8 mouse cellular contexts compared by ENCODE assay signal in the genomic region with DNA sequence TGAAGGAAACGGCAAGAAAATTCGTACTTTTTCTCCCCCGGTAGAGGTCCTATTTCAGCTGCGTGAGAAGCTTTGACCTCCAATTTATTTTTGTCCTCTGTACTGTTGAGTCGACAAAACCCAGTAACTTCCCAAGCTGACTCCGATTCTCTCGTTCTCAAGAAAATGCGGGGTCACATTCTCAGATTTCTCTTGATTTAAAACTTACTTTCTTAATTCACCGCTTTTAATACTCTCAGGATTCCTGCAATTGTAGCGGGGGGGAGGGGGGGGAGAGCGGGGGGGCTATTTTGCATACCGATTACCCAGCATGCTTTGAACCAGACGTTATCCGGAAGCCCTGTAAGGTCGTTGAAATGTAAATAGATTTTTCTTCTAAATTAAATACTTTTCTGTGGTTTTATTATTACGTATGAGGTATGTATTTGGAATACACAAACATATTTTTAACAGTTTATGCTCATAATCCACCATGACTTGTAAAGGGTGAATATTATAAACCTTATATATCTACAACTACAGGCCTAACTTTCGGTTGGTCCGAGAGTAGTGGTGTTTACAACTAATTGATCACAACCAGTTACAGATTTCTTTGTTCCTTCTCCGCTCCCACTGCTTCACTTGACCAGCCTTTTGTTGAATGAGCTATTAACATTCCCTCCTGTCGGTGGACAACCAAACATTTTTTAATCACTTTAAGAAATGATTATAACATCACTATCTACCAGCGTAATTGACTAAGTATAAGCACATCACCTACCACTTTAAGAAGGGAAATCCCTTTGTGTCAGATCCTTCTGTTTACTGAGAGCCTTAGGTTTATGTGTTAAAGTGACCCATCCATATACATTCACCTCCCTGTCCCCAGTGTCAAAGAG. TPM values are rescaled to one million over a fixed set of nuclear protein-coding genes. Genes with fewer than 3 reads are reported as not detected.
A peak's percentile ranks its signal among the peaks of the same experiment; 100 is the strongest.
DNase-seq lines count a peak whose midpoint lies in the region; ATAC-seq lines count a peak whose summit lies in the region.

No protein-coding gene starts in this region.

- peak; percentile 72 for ATAC-seq in frontal cortex, adult (ENCODE audit: low TSS enrichment)
- ATAC-seq in embryonic facial prominence, embryonic 14.5 days (ENCODE audit: low read depth): peak; percentile 58; the same call in 1 of the 2 replicates
- ATAC-seq in megakaryocyte-erythroid progenitor cell, adult 5-6 weeks (replicated peaks; ENCODE audit: low FRiP score, low TSS enrichment, poor library complexity, severe bottlenecking): 0 out of 2 replicates have a peak, but pooled peaks have one; percentile 27
- peak; percentile 77 for ATAC-seq in stomach, embryonic 15.5 days (ENCODE audit: insufficient read depth, low FRiP score, low read depth)

- WGBS in embryonic facial prominence, embryonic 14.5 days: under 1% methylated on average over 21 of the region's 21 CpGs
- WGBS in stomach, embryonic 15.5 days: under 1% methylated on average over 21 of the region's 21 CpGs

- no peaks in the 10 kb centered on the region for H3K9me3 ChIP-seq in embryonic facial prominence, embryonic 14.5 days (ENCODE audit: control insufficient read depth, low read length)
- H3K9me3 ChIP-seq in stomach, embryonic 15.5 days: no peaks in the 10 kb centered on the region

- H3K4me1 ChIP-seq in embryonic facial prominence, embryonic 14.5 days (ENCODE audit: control insufficient read depth, insufficient read depth, low read length): peaks cover 2% of the 10 kb centered on the region; the same call in 1 of the 2 replicates
- 0 out of 2 replicates have a peak, but pooled peaks cover 3% of the 10 kb centered on the region for H3K4me1 ChIP-seq in stomach, embryonic 15.5 days

- H3K27ac ChIP-seq in embryonic facial prominence, embryonic 14.5 days (replicated peaks; ENCODE audit: low read depth, low read length): peak overlapping the region; percentile 80
- H3K27ac ChIP-seq in stomach, embryonic 15.5 days: peak overlapping the region; percentile 67; the same call in 1 of the 2 replicates

- H3K4me3 ChIP-seq in embryonic facial prominence, embryonic 14.5 days (ENCODE audit: low read depth, low read length): peak overlapping the region; percentile 54
- H3K4me3 ChIP-seq in stomach, embryonic 15.5 days (replicated peaks): peak overlapping the region; percentile 54

- H3K9ac ChIP-seq in embryonic facial prominence, embryonic 14.5 days (ENCODE audit: low read depth, low read length): peak overlapping the region; percentile 65
- H3K9ac ChIP-seq in stomach, embryonic 15.5 days: peak overlapping the region; percentile 16; the same call in 1 of the 2 replicates

- no peak for DNase-seq in frontal cortex, postnatal 14 days (ENCODE audit: low spot score in 2 of 2)
- peak; percentile 90 for DNase-seq in adipocyte (ENCODE audit: low spot score)
- peak; percentile 86 for DNase-seq in embryonic facial prominence, embryonic 14.5 days (ENCODE audit: low spot score)
- DNase-seq in heart, postnatal 4 days: peak; percentile 36
- DNase-seq in layer of hippocampus, postnatal 14 days (ENCODE audit: low spot score in 2 of 2): peak; percentile 21 to 84

- no peaks in the 10 kb centered on the region for H3K36me3 ChIP-seq in embryonic facial prominence, embryonic 14.5 days (ENCODE audit: control insufficient read depth, insufficient read depth, low read length)
- H3K36me3 ChIP-seq in stomach, embryonic 15.5 days: no peaks in the 10 kb centered on the region

- no peaks in the 10 kb centered on the region for H3K27me3 ChIP-seq in embryonic facial prominence, embryonic 14.5 days (replicated peaks; ENCODE audit: control insufficient read depth, insufficient read depth, low read length)
- H3K27me3 ChIP-seq in stomach, embryonic 15.5 days (replicated peaks): no peaks in the 10 kb centered on the region

- peak overlapping the region; percentile 56 for H3K4me2 ChIP-seq in embryonic facial prominence, embryonic 14.5 days (ENCODE audit: low read depth, low read length)
- H3K4me2 ChIP-seq in stomach, embryonic 15.5 days: peak overlapping the region; percentile 49

RNA-seq across cellular contexts. Expression of gene Pdia4, which starts 31.9 kb away (rescaled TPM):
- 262 and 270 TPM in 2 replicates for polyA plus RNA-seq in embryonic facial prominence, embryonic 14.5 days (2014; fragmentation: Nextera tagmentation; extraction: Ambion mirVana)
- 10 to 100 TPM; 65.1 to 69.8 TPM for total RNA-seq in heart, postnatal 4 days (2021)
- total RNA-seq in layer of hippocampus, postnatal 14 days (2021): 10 to 100 TPM; 53.0 to 73.0 TPM
- total RNA-seq in megakaryocyte-erythroid progenitor cell, adult 5-6 weeks (2014; fragmentation: Nextera tagmentation): 35.8 and 38.1 TPM in 2 replicates
- 152 and 153 TPM in 2 replicates for total RNA-seq in megakaryocyte-erythroid progenitor cell, adult 5-6 weeks (2017)
- polyA plus RNA-seq in stomach, embryonic 15.5 days (2015; fragmentation: Nextera tagmentation; extraction: Ambion mirVana): 280 and 318 TPM in 2 replicates

RNA-seq across cellular contexts. Expression of gene Zfp786, which starts 49.3 kb away (rescaled TPM):
- 1.9 and 2.4 TPM in 2 replicates for polyA plus RNA-seq in embryonic facial prominence, embryonic 14.5 days (2014; fragmentation: Nextera tagmentation; extraction: Ambion mirVana)
- total RNA-seq in heart, postnatal 4 days (2021): 1 to 10 TPM; 1.1 to 1.7 TPM
- 1 to 10 TPM; 5.1 to 5.5 TPM for total RNA-seq in layer of hippocampus, postnatal 14 days (2021)
- total RNA-seq in megakaryocyte-erythroid progenitor cell, adult 5-6 weeks (2014; fragmentation: Nextera tagmentation): 0.87 and 2.4 TPM in 2 replicates
- 0.70 and 4.2 TPM in 2 replicates for total RNA-seq in megakaryocyte-erythroid progenitor cell, adult 5-6 weeks (2017)
- 3.2 and 3.5 TPM in 2 replicates for polyA plus RNA-seq in stomach, embryonic 15.5 days (2015; fragmentation: Nextera tagmentation; extraction: Ambion mirVana)

RNA-seq across cellular contexts. Expression of gene Zfp398, which starts 54.1 kb away (rescaled TPM):
- 8.0 and 8.1 TPM in 2 replicates for polyA plus RNA-seq in embryonic facial prominence, embryonic 14.5 days (2014; fragmentation: Nextera tagmentation; extraction: Ambion mirVana)
- 1 to 10 TPM; 7.4 to 7.7 TPM for total RNA-seq in heart, postnatal 4 days (2021)
- 10 to 100 TPM; 19.1 to 21.0 TPM for total RNA-seq in layer of hippocampus, postnatal 14 days (2021)
- 18.4 and 19.4 TPM in 2 replicates for total RNA-seq in megakaryocyte-erythroid progenitor cell, adult 5-6 weeks (2014; fragmentation: Nextera tagmentation)
- total RNA-seq in megakaryocyte-erythroid progenitor cell, adult 5-6 weeks (2017): 15.7 and 20.1 TPM in 2 replicates
- 9.0 and 9.2 TPM in 2 replicates for polyA plus RNA-seq in stomach, embryonic 15.5 days (2015; fragmentation: Nextera tagmentation; extraction: Ambion mirVana)

Comparison
In these comparisons a context has a peak if more than half of its experiments do, and no peak if none do; other contexts are left out.
1. ATAC-seq: peak in every context shown above with its lines; median percentile 77 in stomach, embryonic 15.5 days; 72 in frontal cortex, adult; 58 in embryonic facial prominence, embryonic 14.5 days; 27 in megakaryocyte-erythroid progenitor cell, adult 5-6 weeks.
2. DNase-seq: peak in adipocyte (single experiment), embryonic facial prominence, embryonic 14.5 days (single experiment), heart, postnatal 4 days (single experiment) and layer of hippocampus, postnatal 14 days (2 of 2); none in frontal cortex, postnatal 14 days (0 of 2).